Mouse (Mus musculus) neutrophil, adult 65 days (primary cell): ENCODE results near the gene Rnf2. TPM values are rescaled to one million over a fixed set of nuclear protein-coding genes. Genes with fewer than 3 reads are reported as not detected.

Experiments used
- total RNA-seq: library from RNA; stranded (reverse); gene quantifications from 2 replicates; pipeline ENCODE4 v1.2.4, GENCODE M21; 2023

Gene Rnf2
- 25.0 and 27.0 TPM in 2 replicates for total RNA-seq

GRCm38 (mm10) chr1:151500531-151501361 lies at the start of gene Rnf2:
TSS of gene Rnf2 (minus strand) at chr1:151500955.

GRCm38 (mm10) chr1:151428263-151429221 lies 72.2 kb downstream of the Rnf2 start, which contains the start of the genes Swt1 and Trmt1l:
TSS of gene Swt1 (minus strand) at chr1:151428455.
TSS of gene Trmt1l (plus strand) at chr1:151428542.

Other genes starting within 250 kb of the Rnf2 start
- 94.9 and 115 TPM in 2 replicates for gene Ivns1abp, start 156.5 kb downstream of the Rnf2 start, total RNA-seq
- gene Swt1, start 72.5 kb downstream of the Rnf2 start, total RNA-seq = 18.3 and 27.3 TPM in 2 replicates
- gene Trmt1l, start 72.4 kb downstream of the Rnf2 start, total RNA-seq = 16.6 and 18.9 TPM in 2 replicates
- 224 and 236 TPM in 2 replicates for gene Fam129a, start 70.2 kb upstream of the Rnf2 start, total RNA-seq